Mouse (Mus musculus) heart, postnatal 0 days (tissue): ENCODE results near the gene Msh4.

ENCODE experiments used
- CTCF ChIP-seq: IDR thresholded peaks from 2 replicates; pipeline ENCODE4 v1.5.1; 2016; ENCODE audit warnings: antibody characterized with exemption, control low read depth, low read depth
- EP300 ChIP-seq: IDR thresholded peaks from 2 replicates; pipeline ENCODE4 v1.6.1; 2016; ENCODE audit warnings: antibody characterized with exemption, low read depth

DNA sequence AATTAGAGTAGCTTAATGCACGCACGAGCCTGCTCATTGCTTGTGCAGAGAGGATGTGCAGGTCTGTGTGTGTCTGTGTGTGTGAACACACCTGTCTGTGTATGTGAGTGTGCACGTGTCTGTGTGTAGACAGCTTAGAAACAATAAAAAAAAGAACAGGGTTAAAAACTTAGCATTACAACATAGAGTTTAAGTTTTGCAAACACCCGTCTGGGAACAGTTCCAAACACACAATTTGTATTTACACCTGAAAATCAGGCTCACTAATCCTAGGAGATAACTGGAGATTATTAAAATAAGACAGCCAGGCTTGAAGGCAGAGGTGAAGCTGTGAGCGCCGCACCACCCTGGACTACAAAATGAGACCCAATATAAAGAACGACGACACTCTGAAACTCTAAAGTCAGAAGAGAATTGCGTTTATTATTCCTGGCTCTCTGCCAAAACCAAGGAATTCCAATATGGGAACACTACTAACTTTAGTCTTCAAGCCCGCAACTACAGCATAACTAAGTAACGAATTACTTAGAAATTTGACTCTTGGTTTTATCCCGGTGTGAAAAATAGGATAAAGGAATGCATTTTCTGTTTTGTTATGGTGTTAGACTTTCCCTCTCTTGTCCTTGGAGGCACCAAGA lies 37.2 kb upstream of the Msh4 start:
- no peak for TF ChIP-seq CTCF
- no peak for TF ChIP-seq EP300
